Comparison of ENCODE assay signal across 8 mouse cellular contexts in genomic region chr14:7952610-7953254, GRCm38 (mm10). TPM values are rescaled to one million over a fixed set of nuclear protein-coding genes. Genes with fewer than 3 reads are reported as not detected.
DNase-seq lines count a peak whose midpoint lies in the region; ATAC-seq lines count a peak whose summit lies in the region.

No protein-coding gene starts in this region.

- H3K36me3 ChIP-seq in heart, embryonic 10.5 days, result peaks cover 37% of the 10 kb centered on the region

- H3K4me3 ChIP-seq in heart, embryonic 10.5 days, result peak overlapping the region; percentile 15; the same call in 1 of the 2 replicates

- peaks cover 53% of the 10 kb centered on the region for H3K4me1 ChIP-seq in heart, embryonic 10.5 days

- ATAC-seq in erythroid progenitor cell, adult 5-6 weeks (replicated peaks; ENCODE audit: low FRiP score, poor library complexity, severe bottlenecking), result no peak
- ATAC-seq in activated CD4-positive, CD25-positive, alpha-beta regulatory T cell, adult 4 months, result no peak

- WGBS in heart, embryonic 10.5 days, result 7% methylated on average over 12 of the region's 12 CpGs

- DNase-seq in 3T3-L1 (ENCODE audit: low read depth, low spot score), result peak; percentile 52
- DNase-seq in ES-CJ7 (ENCODE audit: low read depth, low spot score), result peak; percentile 65
- peak; percentile 92 for DNase-seq in heart, embryonic 10.5 days (ENCODE audit: low spot score)
- DNase-seq in kidney, postnatal 14 days, result peak; percentile 58
- peak; percentile 83 for DNase-seq in lung, postnatal 36 days
- DNase-seq in T-cell, adult 2 months (ENCODE audit: low spot score), result no peak

- no peaks in the 10 kb centered on the region for H3K27me3 ChIP-seq in heart, embryonic 10.5 days (ENCODE audit: insufficient read depth, poor library complexity, severe bottlenecking)

- H3K9me3 ChIP-seq in heart, embryonic 10.5 days, result no peaks in the 10 kb centered on the region

- peak overlapping the region; percentile 89 for H3K27ac ChIP-seq in heart, embryonic 10.5 days

RNA-seq across cellular contexts. Expression of gene Gm45521, which starts 4.4 kb away (rescaled TPM):
- 0.20 and 0.59 TPM in 2 replicates for polyA plus RNA-seq in heart, embryonic 10.5 days (2016; fragmentation: Nextera tagmentation; extraction: Ambion mirVana)
- not detected in 2 replicates for total RNA-seq in erythroid progenitor cell, adult 5-6 weeks (2015; ENCODE audit: low replicate concordance)
- total RNA-seq in erythroid progenitor cell, adult 5-6 weeks (2017; ENCODE audit: low replicate concordance), result not detected in 2 replicates
- not detected for polyA plus RNA-seq in activated CD4-positive, CD25-positive, alpha-beta regulatory T cell, adult 4 months (2017; shearing (Covaris generic))

RNA-seq across cellular contexts. Expression of gene Dnase1l3, which starts 41.6 kb away (rescaled TPM):
- polyA plus RNA-seq in heart, embryonic 10.5 days (2016; fragmentation: Nextera tagmentation; extraction: Ambion mirVana), result not detected in 2 replicates
- total RNA-seq in erythroid progenitor cell, adult 5-6 weeks (2015; ENCODE audit: low replicate concordance), result 0.36 and 1.7 TPM in 2 replicates
- not detected in 2 replicates for total RNA-seq in erythroid progenitor cell, adult 5-6 weeks (2017; ENCODE audit: low replicate concordance)
- 1 to 10 TPM; 2.6 to 4.1 TPM for polyA plus RNA-seq in activated CD4-positive, CD25-positive, alpha-beta regulatory T cell, adult 4 months (2017; shearing (Covaris generic))

RNA-seq across cellular contexts. Expression of gene Abhd6, which starts 50.0 kb away (rescaled TPM):
- polyA plus RNA-seq in heart, embryonic 10.5 days (2016; fragmentation: Nextera tagmentation; extraction: Ambion mirVana), result 9.2 and 16.0 TPM in 2 replicates
- total RNA-seq in erythroid progenitor cell, adult 5-6 weeks (2015; ENCODE audit: low replicate concordance), result not detected in 2 replicates
- not detected in 2 replicates for total RNA-seq in erythroid progenitor cell, adult 5-6 weeks (2017; ENCODE audit: low replicate concordance)
- polyA plus RNA-seq in activated CD4-positive, CD25-positive, alpha-beta regulatory T cell, adult 4 months (2017; shearing (Covaris generic)), result 10 to 100 TPM; 22.2 to 25.5 TPM
